Mouse (Mus musculus): ENCODE results near the gene Ttc21a. TPM values are rescaled to one million over a fixed set of nuclear protein-coding genes. Genes with fewer than 3 reads are reported as not detected.

Gene Ttc21a
- total RNA-seq, 1 experiment = 0.40 TPM

DNA sequence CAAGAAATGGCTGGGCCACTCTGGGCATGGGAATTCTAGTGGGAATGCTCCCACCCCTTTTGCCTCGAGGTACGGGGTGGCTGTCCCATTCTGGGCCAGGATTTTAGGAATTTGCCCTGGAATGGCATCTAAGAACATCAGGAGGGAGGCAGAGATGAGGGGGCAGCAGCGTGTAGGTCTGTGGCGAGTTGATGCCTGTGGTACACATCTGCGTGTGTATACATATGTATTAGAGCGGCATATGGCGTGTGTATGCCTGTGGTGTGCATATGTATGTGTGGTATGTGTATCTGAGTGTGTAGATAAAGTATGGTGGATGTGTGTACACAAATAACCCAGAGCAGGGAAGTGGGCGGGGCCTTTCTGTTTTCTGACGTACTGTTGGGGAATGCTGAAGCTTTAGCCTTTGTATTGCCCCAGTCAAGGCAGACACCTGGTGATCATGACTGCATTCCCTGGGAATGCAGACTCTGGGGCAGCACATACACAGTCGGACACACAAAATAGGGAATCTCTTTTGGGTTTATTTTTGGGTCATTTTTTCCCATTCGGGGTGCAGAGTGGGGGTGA, 75.9 kb downstream of the Ttc21a start:
- in situ Hi-C loops (cut with MboI; ENCODE audit: low sequenced_read_pairs in 2 of 2, unreplicated experiment in 2 of 2) = no loop called here
- peaks cover 14 to 18% of the 10 kb centered on the region in 2 experiments for H3K4me1 ChIP-seq (ENCODE audit: control insufficient read depth in 2 of 2, insufficient read depth in 2 of 2, low read length in 2 of 2, poor library complexity in 1 of 2)
- DNase-seq (ENCODE audit: low read depth, low spot score) = no peak

DNA sequence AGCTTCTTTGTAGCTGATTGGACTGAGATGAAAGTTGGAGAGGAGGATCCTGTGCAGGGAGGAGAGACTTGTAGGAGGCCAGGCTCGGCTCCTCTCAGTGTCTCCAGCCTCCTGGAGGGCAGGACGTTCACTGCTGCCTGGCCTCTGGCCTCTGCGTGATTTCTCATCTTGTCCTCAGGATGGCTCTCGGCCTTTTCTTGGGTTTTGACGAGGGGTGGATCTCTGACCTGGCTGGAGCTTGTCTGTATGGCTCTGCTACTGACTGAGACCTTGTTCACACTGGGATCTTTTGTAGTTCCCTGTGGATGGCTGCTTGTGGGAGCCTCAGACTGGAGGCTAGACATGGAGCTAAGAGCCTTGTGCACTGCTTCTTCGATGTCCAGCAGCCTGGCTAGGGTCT, 77.4 kb downstream of the Ttc21a start:
- no peak for DNase-seq (ENCODE audit: low read depth, low spot score)
- no peaks in the 10 kb centered on the region for H3K9me3 ChIP-seq (ENCODE audit: control insufficient read depth, insufficient read depth, low read depth, low read length)
- no peak for TF ChIP-seq CHD2 (IDR thresholded peaks at IDR 0.05; ENCODE audit: low read depth, low read length)
- TF ChIP-seq HCFC1 (IDR thresholded peaks at IDR 0.05; ENCODE audit: borderline replicate concordance, insufficient read depth, low read length) = no peak
- no peak for TF ChIP-seq ZC3H11A (IDR thresholded peaks at IDR 0.05; ENCODE audit: borderline replicate concordance, low read depth, low read length)
- no peak overlapping the region for H3K9ac ChIP-seq (ENCODE audit: insufficient read depth, low read depth, low read length, poor library complexity, severe bottlenecking)
- H3K4me1 ChIP-seq (ENCODE audit: control insufficient read depth in 2 of 2, insufficient read depth in 2 of 2, low read length in 2 of 2, poor library complexity in 1 of 2) = peaks cover 14% of the 10 kb centered on the region in 2 experiments
- H3K36me3 ChIP-seq (ENCODE audit: control insufficient read depth, insufficient read depth, low read length, poor library complexity, severe bottlenecking) = no peaks in the 10 kb centered on the region
- no peak overlapping the region for H3K27ac ChIP-seq (ENCODE audit: insufficient read depth, low read depth, low read length, poor library complexity, severe bottlenecking)
- in situ Hi-C loops (cut with MboI; ENCODE audit: low sequenced_read_pairs in 2 of 2, unreplicated experiment in 2 of 2) = no loop called here
- no peak overlapping the region for H3K4me3 ChIP-seq (ENCODE audit: insufficient read depth in 1 of 2, low read depth in 1 of 2, low read length in 2 of 2, poor library complexity in 1 of 2, severe bottlenecking in 1 of 2)

More for the DNA sequence above, 75.9 kb downstream of the Ttc21a start:
- H3K9ac ChIP-seq (ENCODE audit: insufficient read depth, low read depth, low read length, poor library complexity, severe bottlenecking) = no peak overlapping the region
- H3K4me3 ChIP-seq (ENCODE audit: insufficient read depth in 1 of 2, low read depth in 1 of 2, low read length in 2 of 2, poor library complexity in 1 of 2, severe bottlenecking in 1 of 2) = no peak overlapping the region
- no peaks in the 10 kb centered on the region for H3K9me3 ChIP-seq (ENCODE audit: control insufficient read depth, insufficient read depth, low read depth, low read length)
- no peaks in the 10 kb centered on the region for H3K36me3 ChIP-seq (ENCODE audit: control insufficient read depth, insufficient read depth, low read length, poor library complexity, severe bottlenecking)
- no peak overlapping the region for H3K27ac ChIP-seq (ENCODE audit: insufficient read depth, low read depth, low read length, poor library complexity, severe bottlenecking)
- no peak for TF ChIP-seq MAFK (IDR thresholded peaks at IDR 0.05; ENCODE audit: insufficient read depth, low read depth, low read length)

DNA sequence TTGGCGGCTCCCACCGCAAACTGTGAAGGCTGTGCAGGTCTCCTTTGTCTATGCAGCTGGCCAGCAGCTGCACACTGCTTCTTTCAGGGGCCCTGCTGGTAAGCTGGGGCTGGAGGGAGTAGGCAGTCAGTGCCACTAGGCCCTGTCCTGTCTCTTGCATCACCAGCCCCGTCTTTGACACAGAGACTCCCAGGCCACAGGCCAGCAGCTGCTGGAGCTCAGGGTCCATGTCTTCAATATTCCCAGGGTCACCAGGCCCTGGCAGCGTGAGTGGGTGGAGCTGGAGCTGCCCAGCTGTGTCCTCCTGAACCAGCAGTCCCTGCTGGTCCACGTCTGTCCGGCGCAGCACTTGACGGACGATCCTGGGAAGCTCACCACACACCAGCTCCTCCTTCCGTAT, 79.5 kb downstream of the Ttc21a start:
- Histone ChIP-seq H3K9me3 (ENCODE audit: control insufficient read depth, insufficient read depth, low read depth, low read length) (no peaks in the 10 kb centered on the region), H3K9ac (ENCODE audit: insufficient read depth, low read depth, low read length, poor library complexity, severe bottlenecking) (no peak overlapping the region), H3K4me1 (ENCODE audit: control insufficient read depth in 2 of 2, insufficient read depth in 2 of 2, low read length in 2 of 2, poor library complexity in 1 of 2) (peaks cover 9 to 11% of the 10 kb centered on the region in 2 experiments), H3K36me3 (ENCODE audit: control insufficient read depth, insufficient read depth, low read length, poor library complexity, severe bottlenecking) (no peaks in the 10 kb centered on the region), H3K4me3 (ENCODE audit: insufficient read depth in 1 of 2, low read depth in 1 of 2, low read length in 2 of 2, poor library complexity in 1 of 2, severe bottlenecking in 1 of 2) (no peak overlapping the region), H3K27ac (ENCODE audit: insufficient read depth, low read depth, low read length, poor library complexity, severe bottlenecking) (no peak overlapping the region)
- TF ChIP-seq CHD2 (IDR thresholded peaks at IDR 0.05; ENCODE audit: low read depth, low read length) (no peak), ZC3H11A (IDR thresholded peaks at IDR 0.05; ENCODE audit: borderline replicate concordance, low read depth, low read length) (no peak), HCFC1 (IDR thresholded peaks at IDR 0.05; ENCODE audit: borderline replicate concordance, insufficient read depth, low read length) (no peak), MAFK (IDR thresholded peaks at IDR 0.05; ENCODE audit: insufficient read depth, low read depth, low read length) (no peak), ZNF384 (IDR thresholded peaks at IDR 0.05; ENCODE audit: low read depth, low read length) (no peak)
- in situ Hi-C loops (cut with MboI; ENCODE audit: low sequenced_read_pairs in 2 of 2, unreplicated experiment in 2 of 2) = no loop called here
- no peak for DNase-seq (ENCODE audit: low read depth, low spot score)

Other genes starting within 250 kb of the Ttc21a start
- 0.04 and 0.05 TPM in 2 replicates for gene Scn10a, start 218.3 kb upstream of the Ttc21a start, total RNA-seq (2012; rRNA removed)
- 0.11 and 0.18 TPM in 2 replicates for gene Scn11a, start 112.2 kb upstream of the Ttc21a start, total RNA-seq (2012; rRNA removed)
- gene Wdr48, start 42.7 kb upstream of the Ttc21a start, total RNA-seq (2012; rRNA removed) = 33.8 and 35.3 TPM in 2 replicates
- 16.8 and 21.5 TPM in 2 replicates for gene Gorasp1, start within 50 bp of the Ttc21a start, total RNA-seq (2012; rRNA removed)
- gene Csrnp1, start 47.1 kb downstream of the Ttc21a start, total RNA-seq (2012; rRNA removed) = 40.6 and 57.8 TPM in 2 replicates
- 0.05 and 0.13 TPM in 2 replicates for gene Xirp1, start 86.0 kb downstream of the Ttc21a start, total RNA-seq (2012; rRNA removed)
- 0.09 TPM in 1 of 2 replicates, not detected in the other for gene Cx3cr1, start 132.3 kb downstream of the Ttc21a start, total RNA-seq (2012; rRNA removed)
- 0.40 and 1.3 TPM in 2 replicates for gene Ccr8, start 154.5 kb downstream of the Ttc21a start, total RNA-seq (2012; rRNA removed)
- 37.4 and 39.5 TPM in 2 replicates for gene Slc25a38, start 172.8 kb downstream of the Ttc21a start, total RNA-seq (2012; rRNA removed)
- 2,665 and 2,882 TPM in 2 replicates for gene Rpsa, start 190.1 kb downstream of the Ttc21a start, total RNA-seq (2012; rRNA removed)
- 2.7 and 5.4 TPM in 2 replicates for gene Mobp, start 212.1 kb downstream of the Ttc21a start, total RNA-seq (2012; rRNA removed)